Mouse (Mus musculus): ENCODE measurements around the gene Cpn2.

GRCm38 (mm10) chr16:30265611-30266010 is 1.7 kb downstream of the Cpn2 start:
- TF ChIP-seq POLR2A (IDR thresholded peaks at IDR 0.05; ENCODE audit: control insufficient read depth, low read depth, low read length), result no peak
- TF ChIP-seq CTCF (IDR thresholded peaks at IDR 0.05; ENCODE audit: control insufficient read depth, insufficient read depth, insufficient replicate concordance, low read depth, low read length), result no peak

Measured in testis, adult 2 months (tissue).